Mouse (Mus musculus) A20 (cell line): ENCODE results near the gene Eif3k.

Source experiments
- DNase-seq: peaks from one replicate; pipeline ENCODE4 v3.0.0-alpha.2; 2011; ENCODE audit warnings: low read depth, low spot score

Eif3k gene

DNA sequence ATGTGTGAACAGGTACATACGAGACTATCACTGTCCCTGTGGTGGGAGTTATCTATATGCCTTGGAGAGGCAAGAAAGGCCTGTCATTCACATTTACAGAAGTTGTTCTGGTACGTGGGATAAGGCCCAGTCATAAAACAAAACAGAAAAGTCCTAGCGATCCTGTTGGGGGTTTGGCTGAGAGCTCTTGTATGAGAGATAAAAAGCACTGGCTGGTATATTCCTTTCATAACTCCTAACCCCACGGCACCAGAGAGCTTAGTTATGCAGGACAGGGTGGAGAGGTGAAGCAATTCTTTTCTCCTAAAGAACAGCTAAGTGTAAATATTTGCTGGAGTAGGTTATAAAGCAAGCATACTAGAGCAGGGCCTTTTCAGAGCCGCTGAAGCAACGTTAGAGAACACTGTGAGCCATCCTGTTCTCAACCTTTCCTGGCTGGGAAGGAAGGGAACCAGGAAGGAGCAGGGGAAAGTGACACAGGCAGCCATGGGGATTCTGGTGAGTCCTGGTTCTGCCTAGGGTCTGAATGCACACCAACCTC lies 22.1 kb downstream of the Eif3k start:
- no peak for DNase-seq

GRCm38 (mm10) chr7:28958770-28959169 lies 22.9 kb downstream of the Eif3k start:
- DNase-seq, result no peak

GRCm38 (mm10) chr7:28957997-28958725 lies 23.5 kb downstream of the Eif3k start:
- no peak for DNase-seq

- no peak for DNase-seq
These were observed 24.4 kb downstream of the Eif3k start for GRCm38 (mm10) chr7:28957286-28957685.

DNA sequence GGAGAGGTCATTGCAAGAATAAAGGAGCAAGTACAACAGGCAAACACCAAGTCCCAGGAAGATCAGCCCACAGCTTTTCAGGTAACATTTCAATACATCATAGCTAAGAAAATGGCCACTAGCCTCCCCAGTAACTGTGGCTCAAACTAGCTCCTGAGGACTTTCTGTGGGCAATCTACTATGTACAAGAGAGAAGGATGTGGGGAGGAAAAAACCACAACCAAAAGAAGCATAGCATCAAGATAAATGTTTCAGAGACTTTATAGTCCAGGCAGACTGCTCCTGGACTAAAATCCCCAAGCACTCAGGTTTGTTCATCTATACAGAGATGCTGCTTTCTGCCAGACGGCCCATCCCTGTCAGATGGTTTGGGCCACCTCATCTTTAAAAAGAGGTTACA lies 25.4 kb downstream of the Eif3k start:
- no peak for DNase-seq

DNA sequence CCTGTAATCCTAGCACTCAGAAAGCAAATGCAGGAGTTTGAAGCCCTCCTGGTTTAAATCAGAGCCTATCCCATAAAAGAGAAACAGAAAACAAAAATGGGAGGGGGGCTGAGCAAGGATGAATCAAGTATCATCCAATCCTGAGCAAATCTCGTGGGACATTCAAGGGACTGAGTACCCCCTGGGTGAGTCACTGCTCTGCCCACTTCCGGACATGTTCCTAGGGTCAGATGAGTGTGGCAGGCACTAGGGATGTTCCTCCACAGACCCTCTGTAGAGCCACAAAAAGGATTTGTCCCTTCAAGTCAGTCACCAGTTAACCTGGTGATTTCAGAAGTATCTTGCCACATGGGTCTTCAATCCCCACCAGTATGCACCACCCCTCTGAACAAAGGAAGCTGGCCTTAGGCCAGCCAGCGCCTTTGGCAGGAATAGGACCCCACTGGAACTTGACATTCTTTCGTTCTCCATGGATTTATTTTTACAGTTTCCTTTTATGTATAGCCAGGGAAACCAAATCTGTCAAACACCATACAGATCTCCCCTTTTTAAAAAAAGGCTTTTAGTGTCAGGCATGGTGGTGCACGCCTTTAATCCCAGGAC lies 26.3 kb downstream of the Eif3k start:
- no peak for DNase-seq

- DNase-seq, result no peak
These were observed 26.9 kb downstream of the Eif3k start for GRCm38 (mm10) chr7:28954773-28955172.

DNA sequence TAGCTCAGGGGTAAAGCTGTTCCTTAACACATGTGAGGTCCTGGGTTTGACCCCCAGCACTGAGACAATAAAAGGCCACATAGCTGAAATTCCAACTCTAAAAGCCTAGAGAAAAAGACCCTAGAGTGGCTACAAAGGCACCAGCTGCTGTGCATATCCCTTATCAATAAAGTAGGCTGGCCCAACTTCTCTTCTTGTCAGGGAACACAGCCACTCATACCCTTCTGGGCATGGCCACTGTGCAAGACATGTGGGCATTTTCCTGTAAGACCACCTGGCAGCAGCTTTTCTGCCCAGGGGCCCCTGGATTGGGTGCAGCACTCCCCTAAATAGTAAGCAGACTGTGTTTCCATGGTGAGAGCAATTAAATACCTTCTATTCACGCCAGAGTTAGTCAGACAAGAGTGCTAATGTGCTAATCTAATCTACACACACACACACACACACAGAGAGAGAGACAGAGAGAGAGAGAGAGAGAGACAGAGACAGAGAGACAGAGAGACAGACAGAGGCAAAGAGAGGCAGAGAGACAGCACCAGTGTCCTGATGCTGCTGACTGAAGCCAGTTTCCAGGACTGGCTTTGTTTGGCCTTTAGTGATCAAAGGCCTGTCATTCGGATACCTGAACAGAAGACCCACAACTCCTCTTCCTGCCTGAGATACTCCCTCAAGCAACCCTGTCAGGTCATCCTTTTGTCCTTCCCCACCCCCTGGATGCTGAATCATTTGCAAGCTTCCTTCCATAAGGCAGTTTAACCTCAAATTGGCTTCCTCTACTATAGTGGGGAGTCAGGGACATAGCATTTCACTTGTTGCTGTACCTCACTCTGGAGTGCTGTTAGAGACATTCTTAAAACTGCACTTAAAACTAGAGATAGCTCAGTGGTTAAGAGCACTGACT lies 27.9 kb downstream of the Eif3k start:
- DNase-seq, result no peak

GRCm38 (mm10) chr7:28952786-28953185 lies 28.9 kb downstream of the Eif3k start:
- DNase-seq, result no peak

GRCm38 (mm10) chr7:28951764-28952163 lies 29.9 kb downstream of the Eif3k start:
- no peak for DNase-seq

DNA sequence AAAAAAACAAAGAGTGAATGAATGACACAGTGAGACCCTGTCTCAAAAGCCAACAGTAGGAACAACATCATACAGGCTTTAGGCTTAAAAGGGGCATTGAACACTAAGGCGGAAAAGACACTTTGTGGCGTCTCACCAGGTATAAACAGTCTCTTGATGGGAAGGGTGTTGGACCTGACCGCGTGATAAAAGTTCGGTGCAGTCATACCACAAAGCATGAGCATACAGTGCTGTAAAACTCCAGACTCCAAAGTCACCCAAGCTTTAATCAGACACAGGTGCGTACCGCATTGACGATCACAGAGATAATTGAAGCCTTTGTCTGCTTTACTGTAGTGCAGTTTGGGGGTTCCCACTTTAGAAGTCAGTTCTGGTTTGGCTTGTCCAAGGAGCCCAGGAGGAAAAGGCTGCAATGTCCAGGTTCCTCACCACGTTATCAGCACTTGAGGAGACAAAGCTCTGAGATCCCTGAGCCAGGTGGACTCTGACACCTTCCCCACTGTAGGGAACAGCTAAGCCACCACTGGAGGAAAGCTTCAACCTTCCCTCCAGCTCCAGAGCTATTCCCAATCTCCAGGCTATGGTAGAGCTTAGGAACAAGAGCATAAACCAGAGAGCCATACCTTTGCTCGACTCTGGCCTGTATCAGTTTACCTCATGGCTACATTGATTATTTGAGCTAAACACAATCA lies 31.2 kb downstream of the Eif3k start:
- no peak for DNase-seq

- no peak for DNase-seq
These were observed 32.4 kb downstream of the Eif3k start for GRCm38 (mm10) chr7:28949298-28949697.

- no peak for DNase-seq
These were observed 32.9 kb downstream of the Eif3k start for GRCm38 (mm10) chr7:28948746-28949145.

DNA sequence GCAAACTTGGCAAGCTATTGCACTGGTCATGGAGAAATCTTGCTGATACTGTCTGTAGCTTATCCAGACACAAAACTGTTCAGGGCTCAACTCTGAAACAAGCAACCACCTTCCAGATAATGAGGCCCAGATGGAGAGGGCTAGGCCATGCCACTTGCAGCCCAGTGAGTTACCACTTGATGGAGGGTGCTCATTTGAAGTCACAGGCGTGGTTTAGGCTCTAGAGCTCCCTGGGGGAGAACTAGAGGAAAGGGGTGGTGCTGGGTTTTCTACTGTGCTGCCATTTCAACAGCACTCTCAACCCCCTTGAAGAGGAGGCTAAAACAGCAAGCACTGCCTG lies 35.4 kb downstream of the Eif3k start:
- no peak for DNase-seq

GRCm38 (mm10) chr7:28945416-28946270 lies 36.0 kb downstream of the Eif3k start:
- DNase-seq, result no peak

DNA sequence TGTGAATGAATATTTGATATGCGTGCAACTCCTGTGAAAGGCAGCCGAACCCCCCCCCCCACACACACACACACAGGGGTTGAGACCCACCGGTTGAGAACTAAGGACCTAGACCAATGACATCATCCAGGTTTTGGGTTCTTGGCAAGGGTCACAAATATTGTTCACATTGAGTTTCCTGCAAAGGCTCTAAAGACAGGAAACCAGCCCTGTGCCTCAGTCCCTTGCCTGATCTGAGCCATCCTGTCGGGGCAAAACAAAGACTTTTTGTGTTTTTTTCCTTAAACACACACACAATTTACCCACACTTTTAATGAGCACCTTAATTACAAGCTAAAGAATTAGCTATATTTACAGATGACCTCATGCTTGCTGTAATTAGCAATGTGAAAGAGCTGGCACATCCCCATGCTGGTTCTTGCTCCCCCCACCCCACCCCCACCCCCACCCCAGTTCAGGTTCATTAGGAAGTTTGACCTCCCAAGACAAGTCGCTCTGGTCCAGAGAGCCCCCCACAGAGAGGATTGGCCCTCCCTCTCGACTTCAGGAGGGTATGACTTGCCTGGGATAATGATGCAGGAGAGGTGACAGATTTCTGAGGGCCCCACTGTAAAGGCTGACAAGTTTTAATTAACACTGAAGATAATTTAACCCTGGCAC lies 36.8 kb downstream of the Eif3k start:
- DNase-seq, result no peak

- DNase-seq, result no peak
These were observed 38.0 kb downstream of the Eif3k start for GRCm38 (mm10) chr7:28943451-28944180.

DNA sequence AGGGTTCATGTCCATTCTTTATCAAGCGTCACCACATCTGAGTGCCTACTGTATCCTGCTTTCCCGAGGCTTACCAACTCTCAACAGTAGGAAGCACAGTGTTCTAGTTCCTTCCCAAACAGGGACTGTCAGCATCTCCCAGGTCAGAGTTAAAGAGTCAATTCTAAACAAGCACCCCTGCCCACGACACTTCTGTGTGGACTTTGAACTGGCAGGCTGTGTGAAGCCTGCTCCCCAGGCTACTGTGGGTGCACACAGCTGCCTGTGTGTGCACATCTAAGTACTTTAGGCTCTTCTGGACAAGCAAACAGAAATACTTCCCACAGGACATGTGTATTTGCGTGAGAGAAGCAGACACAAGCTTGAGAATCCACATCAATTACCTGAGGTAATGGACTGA lies 40.1 kb downstream of the Eif3k start:
- DNase-seq, result no peak

- no peak for DNase-seq
These were observed 40.5 kb downstream of the Eif3k start for GRCm38 (mm10) chr7:28941129-28941528.
